Mouse (Mus musculus): Measurements from ENCODE around the gene Cchcr1. TPM values are rescaled to one million over a fixed set of nuclear protein-coding genes. Genes with fewer than 3 reads are reported as not detected.
"Not testable (repeated sequence)": the region's sequence is repeated elsewhere in the genome, so short reads cannot be mapped to it uniquely, and the experiment has no call there.

Cchcr1 gene
- 14.8 and 15.2 TPM in 2 replicates for polyA plus RNA-seq (2016; fragmentation: Nextera tagmentation; extraction: Ambion mirVana)

- WGBS: under 1% methylated on average over 67 of the region's 67 CpGs
- peak; percentile 92 for ATAC-seq (ENCODE audit: low FRiP score)
- no peaks in the 10 kb centered on the region for H3K9me3 ChIP-seq (replicated peaks)
- H3K4me1 ChIP-seq: peaks cover 32% of the 10 kb centered on the region
- peak within 1 kb of the TSS; percentile 77 for H3K4me2 ChIP-seq (replicated peaks)
- 0 out of 2 replicates have a peak, but pooled peaks cover 7% of the 10 kb centered on the region for H3K36me3 ChIP-seq
- 0 out of 2 replicates have a peak within 1 kb of the TSS, but pooled peaks have one; percentile 40 for H3K27ac ChIP-seq
- H3K9ac ChIP-seq: peak within 1 kb of the TSS; percentile 59
- peaks cover 5% of the 10 kb centered on the region; the same call in 1 of the 2 replicates for H3K27me3 ChIP-seq
- peak within 1 kb of the TSS; percentile 55 for H3K4me3 ChIP-seq
Observed at GRCm38 (mm10) chr17:35516652-35517500, at the start of gene Cchcr1, which contains the start of gene Tcf19. TSS of gene Cchcr1 (plus strand) at chr17:35517100. TSS of gene Tcf19 (minus strand) at chr17:35516824.

- Histone ChIP-seq H3K27me3 (peaks cover 31% of the 10 kb centered on the region), H3K4me1 (peaks cover 10% of the 10 kb centered on the region)
- ATAC-seq (ENCODE audit: low FRiP score); H3K9me3 ChIP-seq (replicated peaks); H3K4me2 ChIP-seq (replicated peaks); H3K36me3 ChIP-seq; H3K27ac ChIP-seq; H3K9ac ChIP-seq; H3K4me3 ChIP-seq: not testable (repeated sequence)
- WGBS: 69% methylated on average over 3 of the region's 3 CpGs
Observed at GRCm38 (mm10) chr17:35468936-35469335, 48.0 kb upstream of the Cchcr1 start.

- no peak within 1 kb of the TSS for H3K27ac ChIP-seq
- peak within 1 kb of the TSS; percentile 44 for H3K4me3 ChIP-seq
- no peak for ATAC-seq (ENCODE audit: low FRiP score)
- H3K9me3 ChIP-seq (replicated peaks): no peaks in the 10 kb centered on the region
- H3K36me3 ChIP-seq: no peaks in the 10 kb centered on the region
- H3K4me1 ChIP-seq: peaks cover 10% of the 10 kb centered on the region
- peak within 1 kb of the TSS; percentile 80 for H3K4me2 ChIP-seq (replicated peaks)
- peaks cover 31% of the 10 kb centered on the region for H3K27me3 ChIP-seq
- H3K9ac ChIP-seq: peak within 1 kb of the TSS; percentile 47
- 2% methylated on average over 69 of the region's 80 CpGs for WGBS
Observed at GRCm38 (mm10) chr17:35469842-35470751, 46.8 kb upstream of the Cchcr1 start, which contains the start of gene H2-Q10. TSS of gene H2-Q10 (plus strand) at chr17:35470089.

GRCm38 (mm10) chr17:35484066-35484465, 32.8 kb upstream of the Cchcr1 start:
- no peaks in the 10 kb centered on the region for H3K27me3 ChIP-seq
- ATAC-seq (ENCODE audit: low FRiP score): no peak
- no peak overlapping the region for H3K4me2 ChIP-seq (replicated peaks)
- no peaks in the 10 kb centered on the region for H3K4me1 ChIP-seq
- no peak overlapping the region for H3K9ac ChIP-seq
- H3K4me3 ChIP-seq: no peak overlapping the region
- WGBS: under 1% methylated on average over 9 of the region's 9 CpGs
- H3K27ac ChIP-seq: no peak overlapping the region
- no peaks in the 10 kb centered on the region for H3K36me3 ChIP-seq
- no peaks in the 10 kb centered on the region for H3K9me3 ChIP-seq (replicated peaks)

GRCm38 (mm10) chr17:35485702-35486101, 31.2 kb upstream of the Cchcr1 start:
- ATAC-seq (ENCODE audit: low FRiP score): no peak
- Histone ChIP-seq H3K4me1 (peaks cover 3% of the 10 kb centered on the region; the same call in 1 of the 2 replicates), H3K9ac (no peak overlapping the region), H3K4me3 (no peak overlapping the region), H3K27ac (no peak overlapping the region), H3K4me2 (replicated peaks) (no peak overlapping the region), H3K36me3 (no peaks in the 10 kb centered on the region), H3K27me3 (no peaks in the 10 kb centered on the region), H3K9me3 (replicated peaks) (no peaks in the 10 kb centered on the region)
- 15% methylated on average over 4 of the region's 4 CpGs for WGBS

- Histone ChIP-seq H3K4me2 (replicated peaks) (no peak overlapping the region), H3K27ac (no peak overlapping the region), H3K9me3 (replicated peaks) (no peaks in the 10 kb centered on the region), H3K9ac (no peak overlapping the region), H3K4me3 (no peak overlapping the region), H3K4me1 (peaks cover 3% of the 10 kb centered on the region; the same call in 1 of the 2 replicates), H3K27me3 (no peaks in the 10 kb centered on the region), H3K36me3 (no peaks in the 10 kb centered on the region)
- ATAC-seq (ENCODE audit: low FRiP score): no peak
- 63% methylated on average over 10 of the region's 10 CpGs for WGBS
Observed at GRCm38 (mm10) chr17:35486726-35487125, 30.2 kb upstream of the Cchcr1 start.

GRCm38 (mm10) chr17:35488041-35488440, 28.9 kb upstream of the Cchcr1 start:
- Histone ChIP-seq H3K27me3 (no peaks in the 10 kb centered on the region), H3K4me3 (no peak overlapping the region), H3K9me3 (replicated peaks) (no peaks in the 10 kb centered on the region), H3K4me1 (peaks cover 3% of the 10 kb centered on the region; the same call in 1 of the 2 replicates), H3K9ac (no peak overlapping the region), H3K4me2 (replicated peaks) (no peak overlapping the region), H3K36me3 (no peaks in the 10 kb centered on the region), H3K27ac (no peak overlapping the region)
- WGBS: 97% methylated on average over 2 of the region's 2 CpGs
- ATAC-seq (ENCODE audit: low FRiP score): no peak

GRCm38 (mm10) chr17:35490320-35490719, 26.6 kb upstream of the Cchcr1 start:
- no peaks in the 10 kb centered on the region for H3K27me3 ChIP-seq
- H3K4me1 ChIP-seq: peaks cover 3% of the 10 kb centered on the region; the same call in 1 of the 2 replicates
- H3K27ac ChIP-seq: no peak overlapping the region
- WGBS: 52% methylated on average over 5 of the region's 5 CpGs
- no peaks in the 10 kb centered on the region for H3K36me3 ChIP-seq
- no peaks in the 10 kb centered on the region for H3K9me3 ChIP-seq (replicated peaks)
- H3K4me3 ChIP-seq: no peak overlapping the region
- ATAC-seq (ENCODE audit: low FRiP score): no peak
- no peak overlapping the region for H3K9ac ChIP-seq
- H3K4me2 ChIP-seq (replicated peaks): no peak overlapping the region

GRCm38 (mm10) chr17:35497124-35497523, 19.8 kb upstream of the Cchcr1 start:
- Histone ChIP-seq H3K4me3 (no peak overlapping the region), H3K9me3 (replicated peaks) (no peaks in the 10 kb centered on the region), H3K4me1 (peaks cover 2% of the 10 kb centered on the region; the same call in 1 of the 2 replicates), H3K9ac (no peak overlapping the region), H3K36me3 (no peaks in the 10 kb centered on the region), H3K4me2 (replicated peaks) (no peak overlapping the region), H3K27me3 (no peaks in the 10 kb centered on the region; the same call in 1 of the 2 replicates), H3K27ac (no peak overlapping the region)
- WGBS: 95% methylated on average over 7 of the region's 7 CpGs
- ATAC-seq (ENCODE audit: low FRiP score): no peak

- Histone ChIP-seq H3K36me3 (no peaks in the 10 kb centered on the region), H3K9ac (no peak overlapping the region), H3K4me1 (peaks cover 11% of the 10 kb centered on the region; the same call in 1 of the 2 replicates), H3K27me3 (peaks cover 37% of the 10 kb centered on the region), H3K4me3 (no peak overlapping the region), H3K27ac (no peak overlapping the region), H3K4me2 (replicated peaks) (no peak overlapping the region), H3K9me3 (replicated peaks) (no peaks in the 10 kb centered on the region)
- ATAC-seq (ENCODE audit: low FRiP score): no peak
- WGBS: 7% methylated on average over 6 of the region's 6 CpGs
Observed at GRCm38 (mm10) chr17:35502226-35502625, 14.7 kb upstream of the Cchcr1 start.

GRCm38 (mm10) chr17:35502762-35503161, 14.1 kb upstream of the Cchcr1 start:
- H3K27me3 ChIP-seq: peaks cover 43% of the 10 kb centered on the region
- H3K36me3 ChIP-seq: no peaks in the 10 kb centered on the region
- no peak overlapping the region for H3K4me3 ChIP-seq
- H3K27ac ChIP-seq: no peak overlapping the region
- peaks cover 11% of the 10 kb centered on the region; the same call in 1 of the 2 replicates for H3K4me1 ChIP-seq
- H3K4me2 ChIP-seq (replicated peaks): no peak overlapping the region
- H3K9me3 ChIP-seq (replicated peaks): no peaks in the 10 kb centered on the region
- 42% methylated on average over 5 of the region's 5 CpGs for WGBS
- no peak for ATAC-seq (ENCODE audit: low FRiP score)
- H3K9ac ChIP-seq: no peak overlapping the region

- Histone ChIP-seq H3K9ac (no peak overlapping the region), H3K4me1 (peaks cover 11% of the 10 kb centered on the region; the same call in 1 of the 2 replicates), H3K4me3 (no peak overlapping the region), H3K4me2 (replicated peaks) (no peak overlapping the region), H3K9me3 (replicated peaks) (no peaks in the 10 kb centered on the region), H3K36me3 (no peaks in the 10 kb centered on the region), H3K27ac (no peak overlapping the region), H3K27me3 (peaks cover 46% of the 10 kb centered on the region)
- ATAC-seq (ENCODE audit: low FRiP score): no peak
- WGBS: 19% methylated on average over 5 of the region's 5 CpGs
Observed at GRCm38 (mm10) chr17:35503849-35504248, 13.1 kb upstream of the Cchcr1 start.

Data from hindbrain, embryonic 12.5 days (tissue).